Mouse (Mus musculus) gonadal fat pad, adult 2 months (tissue): ENCODE results near the gene Slc7a9. TPM values are rescaled to one million over a fixed set of nuclear protein-coding genes. Genes with fewer than 3 reads are reported as not detected.

Source experiments
- polyA plus RNA-seq: library from polyadenylated mRNA; depleted of rRNA; stranded (reverse); fragments of >200 nt; gene quantifications from 2 replicates; pipeline ENCODE4 v1.2.3, GENCODE M21; 2012; rRNA removed

Gene Slc7a9
- polyA plus RNA-seq, 1 experiment: 8.0 TPM

Other genes with a start within 250 kb of the Slc7a9 start
- 7.3 and 8.2 TPM in 2 replicates for gene Lrp3, start 233.3 kb upstream of the Slc7a9 start, polyA plus RNA-seq
- 4.1 and 5.2 TPM in 2 replicates for gene Gpatch1, start 130.4 kb upstream of the Slc7a9 start, polyA plus RNA-seq
- 7.2 and 7.4 TPM in 2 replicates for gene Rhpn2, start 114.6 kb upstream of the Slc7a9 start, polyA plus RNA-seq
- gene Faap24, start 52.0 kb upstream of the Slc7a9 start, polyA plus RNA-seq: 3.3 and 3.6 TPM in 2 replicates
- gene Cep89, start 51.8 kb upstream of the Slc7a9 start, polyA plus RNA-seq: 13.7 and 19.3 TPM in 2 replicates
- gene Tdrd12, start 88.9 kb downstream of the Slc7a9 start, polyA plus RNA-seq: 0.22 and 0.23 TPM in 2 replicates
- gene Nudt19, start 107.5 kb downstream of the Slc7a9 start, polyA plus RNA-seq: 32.0 and 36.7 TPM in 2 replicates
- gene Rgs9bp, start 136.8 kb downstream of the Slc7a9 start, polyA plus RNA-seq: 0.16 and 0.23 TPM in 2 replicates
- gene Ankrd27, start 137.4 kb downstream of the Slc7a9 start, polyA plus RNA-seq: 29.6 and 33.6 TPM in 2 replicates
- gene Pdcd5, start 198.7 kb downstream of the Slc7a9 start, polyA plus RNA-seq: 23.9 and 43.5 TPM in 2 replicates